Mouse (Mus musculus): ENCODE measurements around the gene Rxfp4. TPM values are rescaled to one million over a fixed set of nuclear protein-coding genes. Genes with fewer than 3 reads are reported as not detected.
A peak's percentile ranks its signal among the peaks of the same experiment; 100 is the strongest.

Gene Rxfp4
- not detected in 2 replicates for polyA plus RNA-seq (2015; fragmentation: Nextera tagmentation; extraction: Ambion mirVana)

DNA sequence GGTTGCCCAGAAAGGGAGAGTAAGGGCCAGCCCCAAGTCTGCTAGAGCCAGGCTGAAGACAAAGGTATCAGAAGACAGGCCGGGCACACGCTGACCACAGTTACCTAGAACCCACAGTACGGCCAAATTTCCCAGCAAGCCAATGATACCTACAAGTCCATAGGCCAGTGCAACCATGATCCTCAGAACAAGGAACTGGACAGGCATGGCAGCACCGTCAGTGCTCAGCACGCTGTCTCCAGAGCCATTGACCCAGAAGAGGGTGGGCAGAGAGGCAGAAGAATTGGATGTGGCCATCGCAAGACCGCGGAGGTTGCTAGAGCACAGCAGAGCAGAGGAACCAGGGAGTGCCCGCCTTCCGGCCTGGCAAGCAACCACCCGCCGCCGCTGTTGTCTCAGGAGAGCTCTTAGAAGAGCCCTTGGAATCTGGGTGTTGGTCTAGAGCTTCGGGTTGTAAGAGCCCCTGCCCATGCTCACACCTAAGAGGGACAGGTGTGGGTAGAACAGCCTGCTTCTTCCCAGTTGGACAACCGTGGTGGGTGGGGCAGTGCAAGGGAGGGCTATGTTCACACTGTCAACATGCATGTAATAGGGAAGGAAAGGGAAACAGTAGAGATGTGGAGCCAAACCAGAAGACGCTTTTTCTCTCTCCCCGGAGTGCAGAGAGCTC, at the start of gene Rxfp4:
Rxfp4 (minus strand) TSS at position 297 of the 670 bp plus-strand sequence.
- no peak within 1 kb of the TSS for H3K9ac ChIP-seq (ENCODE audit: low read length)
- peak within 1 kb of the TSS; percentile 10; the same call in 1 of the 2 replicates for H3K4me2 ChIP-seq (ENCODE audit: low read depth, low read length)
- H3K4me1 ChIP-seq (replicated peaks; ENCODE audit: control insufficient read depth, insufficient read depth, low read length) = peaks cover 12% of the 10 kb centered on the region
- no peaks in the 10 kb centered on the region for H3K9me3 ChIP-seq (ENCODE audit: control insufficient read depth, low read length)
- peak within 1 kb of the TSS; percentile 71 for H3K27ac ChIP-seq (ENCODE audit: low read length)
- H3K27me3 ChIP-seq (ENCODE audit: control insufficient read depth, insufficient read depth, low read depth, low read length) = no peaks in the 10 kb centered on the region
- peaks cover under 1% of the 10 kb centered on the region; the same call in 1 of the 2 replicates for H3K36me3 ChIP-seq (ENCODE audit: control insufficient read depth, insufficient read depth, low read length)
- 71% methylated on average over 17 of the region's 17 CpGs for WGBS
- ATAC-seq (ENCODE audit: low read depth) = peak; percentile 89
- no peak within 1 kb of the TSS for H3K4me3 ChIP-seq (ENCODE audit: low read length)

DNA sequence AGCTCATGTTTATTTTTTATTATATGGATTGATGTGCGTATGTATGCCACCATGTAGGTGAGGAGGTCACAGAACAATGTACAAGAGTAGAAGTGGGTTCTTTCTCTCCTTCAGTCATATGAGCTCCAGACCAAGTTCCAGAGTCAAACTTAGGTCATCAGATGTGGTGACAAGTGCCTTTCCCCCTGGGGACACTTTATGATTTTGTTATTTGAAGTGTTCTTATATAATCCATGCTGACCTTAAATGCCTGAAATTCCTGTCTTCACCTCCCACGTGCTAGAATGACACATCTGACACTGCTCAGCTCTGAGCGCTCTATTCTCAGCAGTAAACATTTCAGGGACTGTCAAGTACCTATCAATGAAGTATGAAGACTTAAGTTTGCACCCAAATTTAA, 48.3 kb upstream of the Rxfp4 start:
- Histone ChIP-seq H3K9me3 (ENCODE audit: control insufficient read depth, low read length) (no peaks in the 10 kb centered on the region), H3K36me3 (ENCODE audit: control insufficient read depth, insufficient read depth, low read length) (peaks cover 76% of the 10 kb centered on the region), H3K4me3 (ENCODE audit: low read length) (no peak overlapping the region), H3K4me2 (ENCODE audit: low read depth, low read length) (no peak overlapping the region), H3K4me1 (replicated peaks; ENCODE audit: control insufficient read depth, insufficient read depth, low read length) (no peaks in the 10 kb centered on the region), H3K27me3 (ENCODE audit: control insufficient read depth, insufficient read depth, low read depth, low read length) (no peaks in the 10 kb centered on the region), H3K27ac (ENCODE audit: low read length) (no peak overlapping the region), H3K9ac (ENCODE audit: low read length) (no peak overlapping the region)
- no peak for ATAC-seq (ENCODE audit: low read depth)
- 42% methylated on average over 3 of the region's 3 CpGs for WGBS

DNA sequence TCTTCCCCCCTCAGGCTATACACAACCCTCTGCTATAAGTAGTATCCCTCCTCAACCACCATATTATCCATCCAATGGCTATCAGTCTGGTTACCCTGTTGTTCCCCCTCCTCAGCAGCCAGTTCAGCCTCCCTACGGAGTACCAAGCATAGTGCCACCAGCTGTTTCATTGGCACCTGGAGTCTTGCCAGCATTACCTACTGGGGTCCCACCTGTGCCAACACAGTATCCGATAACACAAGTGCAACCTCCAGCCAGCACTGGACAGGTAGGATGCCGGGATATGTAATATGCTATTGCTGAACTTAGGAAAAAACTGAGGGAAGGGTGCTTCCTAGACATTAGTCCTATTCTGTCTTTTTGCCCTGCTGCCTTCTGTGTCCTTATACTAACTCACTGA, 47.3 kb upstream of the Rxfp4 start:
- WGBS = 85% methylated on average over 3 of the region's 3 CpGs
- H3K4me3 ChIP-seq (ENCODE audit: low read length) = no peak overlapping the region
- ATAC-seq (ENCODE audit: low read depth) = no peak
- H3K27me3 ChIP-seq (ENCODE audit: control insufficient read depth, insufficient read depth, low read depth, low read length) = no peaks in the 10 kb centered on the region
- no peak overlapping the region for H3K4me2 ChIP-seq (ENCODE audit: low read depth, low read length)
- no peak overlapping the region for H3K27ac ChIP-seq (ENCODE audit: low read length)
- no peaks in the 10 kb centered on the region for H3K4me1 ChIP-seq (replicated peaks; ENCODE audit: control insufficient read depth, insufficient read depth, low read length)
- no peaks in the 10 kb centered on the region for H3K9me3 ChIP-seq (ENCODE audit: control insufficient read depth, low read length)
- H3K9ac ChIP-seq (ENCODE audit: low read length) = no peak overlapping the region
- peaks cover 83% of the 10 kb centered on the region for H3K36me3 ChIP-seq (ENCODE audit: control insufficient read depth, insufficient read depth, low read length)

DNA sequence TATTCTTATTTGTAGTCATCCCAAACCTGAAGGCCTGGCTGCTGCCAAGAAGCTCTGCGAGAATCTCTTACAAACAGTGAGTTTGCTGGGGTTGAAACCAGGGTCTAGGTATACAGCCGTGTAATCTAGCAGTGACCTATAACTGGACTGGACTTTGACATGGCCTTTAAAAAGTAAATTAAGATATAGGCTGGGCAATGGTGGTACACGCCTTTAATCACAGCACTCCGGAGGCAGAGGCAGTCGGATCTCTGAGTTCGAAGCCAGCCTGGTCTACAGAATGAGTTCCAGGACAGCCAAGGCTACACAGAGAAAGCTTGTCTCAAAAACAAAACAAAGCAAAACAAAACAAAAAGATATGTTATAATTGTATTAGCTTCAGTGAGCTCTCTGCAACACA, 45.9 kb upstream of the Rxfp4 start:
- no peak for ATAC-seq (ENCODE audit: low read depth)
- no peak overlapping the region for H3K4me3 ChIP-seq (ENCODE audit: low read length)
- H3K27ac ChIP-seq (ENCODE audit: low read length) = no peak overlapping the region
- no peak overlapping the region for H3K9ac ChIP-seq (ENCODE audit: low read length)
- H3K4me1 ChIP-seq (replicated peaks; ENCODE audit: control insufficient read depth, insufficient read depth, low read length) = no peaks in the 10 kb centered on the region
- no peaks in the 10 kb centered on the region for H3K9me3 ChIP-seq (ENCODE audit: control insufficient read depth, low read length)
- H3K4me2 ChIP-seq (ENCODE audit: low read depth, low read length) = no peak overlapping the region
- 88% methylated on average over 6 of the region's 6 CpGs for WGBS
- H3K36me3 ChIP-seq (ENCODE audit: control insufficient read depth, insufficient read depth, low read length) = peaks cover 88% of the 10 kb centered on the region
- no peaks in the 10 kb centered on the region for H3K27me3 ChIP-seq (ENCODE audit: control insufficient read depth, insufficient read depth, low read depth, low read length)

DNA sequence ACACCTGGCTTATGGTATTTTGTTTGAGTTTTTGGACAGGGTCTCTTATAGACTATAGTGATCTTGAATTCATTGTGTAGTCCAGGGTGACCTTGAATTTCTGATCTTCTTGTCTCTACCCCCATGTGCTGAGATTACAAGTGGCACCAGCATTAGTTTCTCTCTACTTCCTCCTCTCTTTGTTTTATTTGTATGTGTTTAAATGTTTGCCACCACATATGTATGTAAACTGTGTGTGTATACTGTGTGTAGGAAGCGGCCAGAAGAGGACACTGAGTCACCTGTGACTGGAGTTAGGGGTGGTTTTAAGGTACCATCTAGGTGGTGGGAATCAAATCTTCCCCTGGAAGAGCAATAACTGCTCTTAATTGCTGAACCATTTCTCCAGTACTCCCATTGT, 45.1 kb upstream of the Rxfp4 start:
- H3K4me2 ChIP-seq (ENCODE audit: low read depth, low read length) = no peak overlapping the region
- no peaks in the 10 kb centered on the region for H3K27me3 ChIP-seq (ENCODE audit: control insufficient read depth, insufficient read depth, low read depth, low read length)
- H3K9ac ChIP-seq (ENCODE audit: low read length) = no peak overlapping the region
- H3K9me3 ChIP-seq (ENCODE audit: control insufficient read depth, low read length) = no peaks in the 10 kb centered on the region
- 93% methylated on average over 1 of the region's 1 CpGs for WGBS
- H3K4me1 ChIP-seq (replicated peaks; ENCODE audit: control insufficient read depth, insufficient read depth, low read length) = no peaks in the 10 kb centered on the region
- H3K27ac ChIP-seq (ENCODE audit: low read length) = no peak overlapping the region
- H3K36me3 ChIP-seq (ENCODE audit: control insufficient read depth, insufficient read depth, low read length) = peaks cover 86% of the 10 kb centered on the region
- H3K4me3 ChIP-seq (ENCODE audit: low read length) = no peak overlapping the region
- ATAC-seq (ENCODE audit: low read depth) = no peak

DNA sequence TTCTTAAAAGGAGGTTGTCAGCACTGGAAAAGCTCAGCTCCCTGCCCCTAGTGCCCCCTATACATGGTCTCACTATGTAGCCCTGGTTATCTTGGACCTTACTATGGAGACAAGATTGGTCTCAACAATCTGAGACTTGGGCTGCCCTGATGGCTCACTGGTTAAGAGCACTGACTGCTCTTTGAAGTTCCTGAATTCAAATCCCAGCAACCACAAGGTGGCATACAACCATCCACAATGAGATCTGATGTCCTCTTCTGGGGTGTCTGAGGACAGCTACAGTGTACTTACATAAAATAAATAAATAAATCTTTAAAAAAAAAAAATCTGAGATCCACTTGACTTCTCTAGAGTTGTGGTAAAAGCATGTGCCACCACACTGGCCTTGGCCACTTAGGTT, 42.6 kb upstream of the Rxfp4 start:
- no peak overlapping the region for H3K27ac ChIP-seq (ENCODE audit: low read length)
- peaks cover 83% of the 10 kb centered on the region for H3K36me3 ChIP-seq (ENCODE audit: control insufficient read depth, insufficient read depth, low read length)
- H3K4me3 ChIP-seq (ENCODE audit: low read length) = no peak overlapping the region
- H3K4me1 ChIP-seq (replicated peaks; ENCODE audit: control insufficient read depth, insufficient read depth, low read length) = no peaks in the 10 kb centered on the region
- H3K27me3 ChIP-seq (ENCODE audit: control insufficient read depth, insufficient read depth, low read depth, low read length) = no peaks in the 10 kb centered on the region
- H3K9ac ChIP-seq (ENCODE audit: low read length) = no peak overlapping the region
- ATAC-seq (ENCODE audit: low read depth) = no peak
- H3K4me2 ChIP-seq (ENCODE audit: low read depth, low read length) = no peak overlapping the region
- H3K9me3 ChIP-seq (ENCODE audit: control insufficient read depth, low read length) = no peaks in the 10 kb centered on the region

DNA sequence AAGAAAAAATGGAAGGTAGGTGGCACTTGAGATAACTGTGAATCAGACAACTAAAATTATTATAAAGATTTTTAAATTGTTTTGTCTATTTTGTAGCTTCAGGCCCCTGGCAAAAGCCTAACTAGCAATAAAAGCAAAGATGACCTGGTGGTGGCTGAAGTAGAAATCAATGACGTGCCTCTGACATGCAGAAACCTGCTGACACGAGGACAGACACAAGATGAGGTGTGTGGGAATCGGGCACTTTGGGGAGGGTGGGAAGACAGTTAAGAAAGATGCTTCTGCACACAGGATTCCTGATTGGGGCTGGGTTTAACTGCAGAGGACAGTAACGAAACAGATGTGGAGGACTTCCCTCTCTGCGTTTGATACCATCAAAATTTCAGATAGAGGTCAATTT, 36.1 kb upstream of the Rxfp4 start:
- Histone ChIP-seq H3K36me3 (ENCODE audit: control insufficient read depth, insufficient read depth, low read length) (peaks cover 31% of the 10 kb centered on the region), H3K4me1 (replicated peaks; ENCODE audit: control insufficient read depth, insufficient read depth, low read length) (peaks cover 10% of the 10 kb centered on the region), H3K9ac (ENCODE audit: low read length) (no peak overlapping the region), H3K27ac (ENCODE audit: low read length) (no peak overlapping the region), H3K9me3 (ENCODE audit: control insufficient read depth, low read length) (no peaks in the 10 kb centered on the region), H3K4me2 (ENCODE audit: low read depth, low read length) (no peak overlapping the region), H3K27me3 (ENCODE audit: control insufficient read depth, insufficient read depth, low read depth, low read length) (no peaks in the 10 kb centered on the region), H3K4me3 (ENCODE audit: low read length) (no peak overlapping the region)
- WGBS = 75% methylated on average over 5 of the region's 5 CpGs
- ATAC-seq (ENCODE audit: low read depth) = no peak

DNA sequence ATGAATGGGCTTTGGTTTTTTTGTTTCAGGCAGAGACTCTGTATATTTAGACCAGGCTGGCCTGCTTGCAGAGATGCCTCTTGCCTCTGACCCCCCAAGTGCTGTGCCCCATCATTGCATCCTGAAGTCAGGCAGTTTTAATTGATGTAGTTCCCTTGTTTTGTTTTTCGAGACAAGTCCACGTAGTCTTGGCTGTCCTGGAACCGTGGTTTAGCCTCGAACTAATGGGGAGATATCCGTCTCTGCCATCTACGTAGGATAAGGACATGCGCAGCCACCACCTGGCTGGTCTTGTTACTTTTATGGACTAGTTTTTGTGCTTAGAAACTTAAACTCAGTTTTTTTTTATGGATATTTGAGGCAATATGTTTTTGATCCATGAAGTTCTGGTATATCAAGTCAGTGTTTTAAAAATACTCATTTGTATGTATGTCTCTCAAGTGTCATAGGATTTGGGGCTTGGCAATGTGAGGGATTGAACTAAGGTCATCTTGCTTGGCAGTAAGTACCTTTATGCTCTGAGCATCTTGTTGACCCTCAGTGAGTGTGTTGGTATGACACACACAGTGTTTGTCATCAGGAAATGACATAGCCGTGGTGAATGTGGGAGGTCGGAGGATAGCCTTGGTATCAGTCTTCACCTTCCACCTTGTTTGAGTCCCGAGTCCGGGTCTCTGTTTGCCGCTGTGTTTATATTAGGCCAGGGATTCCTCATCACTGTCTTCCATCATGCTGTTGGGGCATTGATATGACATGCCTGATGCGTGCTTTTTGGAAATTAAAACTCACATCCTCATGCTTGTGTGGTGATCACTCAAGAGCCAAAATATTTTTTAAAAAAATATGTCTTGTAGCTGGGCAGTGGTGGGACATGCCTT, 34.0 kb upstream of the Rxfp4 start:
- Histone ChIP-seq H3K9me3 (ENCODE audit: control insufficient read depth, low read length) (no peaks in the 10 kb centered on the region), H3K9ac (ENCODE audit: low read length) (peak overlapping the region; percentile 95), H3K4me3 (ENCODE audit: low read length) (peak overlapping the region; percentile 83), H3K27me3 (ENCODE audit: control insufficient read depth, insufficient read depth, low read depth, low read length) (no peaks in the 10 kb centered on the region), H3K4me2 (ENCODE audit: low read depth, low read length) (peak overlapping the region; percentile 82), H3K36me3 (ENCODE audit: control insufficient read depth, insufficient read depth, low read length) (peaks cover 16% of the 10 kb centered on the region), H3K27ac (ENCODE audit: low read length) (peak overlapping the region; percentile 97), H3K4me1 (replicated peaks; ENCODE audit: control insufficient read depth, insufficient read depth, low read length) (peaks cover 10% of the 10 kb centered on the region)
- 9% methylated on average over 13 of the region's 13 CpGs for WGBS
- ATAC-seq (ENCODE audit: low read depth) = no peak

DNA sequence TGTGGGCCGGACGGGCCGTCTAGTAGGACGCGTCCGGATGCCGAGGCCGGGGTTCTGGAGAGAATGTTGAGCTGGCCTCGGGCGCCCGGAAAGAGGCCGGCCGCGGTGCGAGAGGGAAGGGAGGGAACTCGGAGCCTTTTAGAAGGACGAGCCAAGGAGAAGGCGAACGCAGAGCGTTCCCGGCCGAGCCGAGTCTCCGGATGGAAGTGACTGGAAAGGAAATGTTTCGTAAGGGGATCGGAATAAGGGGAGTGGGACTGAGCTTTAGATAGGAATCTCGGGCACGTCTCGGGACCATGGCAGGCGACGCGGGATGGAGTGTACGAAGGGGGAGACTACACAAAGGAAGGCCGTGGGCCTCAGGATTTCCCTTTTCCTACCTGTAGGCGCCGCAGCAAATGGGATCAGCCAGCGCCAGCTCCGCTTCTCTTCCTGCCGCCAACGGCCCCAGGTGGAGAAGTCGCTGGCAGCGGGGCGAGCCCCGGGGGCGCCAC, 33.1 kb upstream of the Rxfp4 start:
- Histone ChIP-seq H3K9me3 (ENCODE audit: control insufficient read depth, low read length) (no peaks in the 10 kb centered on the region), H3K27me3 (ENCODE audit: control insufficient read depth, insufficient read depth, low read depth, low read length) (no peaks in the 10 kb centered on the region), H3K4me2 (ENCODE audit: low read depth, low read length) (peak overlapping the region; percentile 82), H3K36me3 (ENCODE audit: control insufficient read depth, insufficient read depth, low read length) (peaks cover 12% of the 10 kb centered on the region), H3K4me1 (replicated peaks; ENCODE audit: control insufficient read depth, insufficient read depth, low read length) (peaks cover 10% of the 10 kb centered on the region), H3K9ac (ENCODE audit: low read length) (peak overlapping the region; percentile 95), H3K27ac (ENCODE audit: low read length) (peak overlapping the region; percentile 97), H3K4me3 (ENCODE audit: low read length) (peak overlapping the region; percentile 83)
- WGBS = under 1% methylated on average over 45 of the region's 45 CpGs
- peak; percentile 60 for ATAC-seq (ENCODE audit: low read depth)
